Mouse (Mus musculus) midbrain, embryonic 11.5 days (tissue): Measurements from ENCODE around the gene Tlr5. TPM values are rescaled to one million over a fixed set of nuclear protein-coding genes. Genes with fewer than 3 reads are reported as not detected.

ENCODE experiments used
- ATAC-seq: fragments of 200-750 bp; cut with Nextera tagmentation; 2 replicates; pipeline ENCODE4 v1.8.0; 2017; ENCODE audit warnings: moderate TSS enrichment, moderate library complexity; ENCODE audit not compliant: low FRiP score
- DNase-seq: peaks from one replicate; pipeline ENCODE4 v3.0.0; 2015; ENCODE audit warnings: low spot score; ENCODE audit errors: missing footprints
- H3K27ac ChIP-seq: fragments of 300-500 bp; sonication (generic); 2 replicates; pipeline ENCODE4 v1.5.1; 2014; ENCODE audit warnings: low read depth, low read length
- H3K27me3 ChIP-seq: fragments of 300-500 bp; sonication (generic); 2 replicates; pipeline ENCODE4 v1.6.1; 2014; ENCODE audit warnings: mild to moderate bottlenecking, low read length, moderate library complexity, mixed read lengths; ENCODE audit not compliant: control insufficient read depth, insufficient read depth
- H3K36me3 ChIP-seq: fragments of 300-500 bp; sonication (generic); 2 replicates; pipeline ENCODE4 v1.6.1; 2014; ENCODE audit warnings: mild to moderate bottlenecking, low read length, moderate library complexity, mixed read lengths; ENCODE audit not compliant: control insufficient read depth, insufficient read depth
- H3K4me1 ChIP-seq: fragments of 300-500 bp; sonication (generic); 2 replicates; pipeline ENCODE4 v1.6.1; 2014; ENCODE audit warnings: low read length; ENCODE audit not compliant: control insufficient read depth, insufficient read depth
- H3K4me2 ChIP-seq: fragments of 300-500 bp; sonication (generic); 2 replicates; pipeline ENCODE4 v1.6.1; 2014; ENCODE audit warnings: mild to moderate bottlenecking, moderate library complexity
- H3K4me3 ChIP-seq: fragments of 300-500 bp; sonication (generic); 2 replicates; pipeline ENCODE4 v1.5.1; 2014; ENCODE audit warnings: low read depth, low read length
- H3K9ac ChIP-seq: fragments of 300-500 bp; sonication (generic); 2 replicates; pipeline ENCODE4 v1.6.1; 2014; ENCODE audit warnings: low read length
- H3K9me3 ChIP-seq: fragments of 300-500 bp; sonication (generic); 2 replicates; pipeline ENCODE4 v1.6.1; 2016; ENCODE audit warnings: low read length; ENCODE audit not compliant: control insufficient read depth
- WGBS: fragments of 180-500 bp; shearing (Covaris S2); extraction: QIAGEN DNeasy Blood & Tissue Kit; methylation state at CpG from one replicate; pipeline ENCODE4 v1.1.7; 2014; 5-methylcytosine and 5-hydroxymethylcytosine counted together
- polyA plus RNA-seq: library from polyadenylated mRNA; unstranded; fragments of >200 nt; fragmentation: Nextera tagmentation; extraction: Ambion mirVana; gene quantifications from 2 replicates; pipeline ENCODE4 v1.2.1, GENCODE M21; 2014

The Tlr5 gene
- polyA plus RNA-seq, 1 experiment from 2014 or later = 0.79 TPM

GRCm38 (mm10) chr1:182957826-182958544, 3.4 kb downstream of the Tlr5 start:
- WGBS = 78% methylated on average over 13 of the region's 13 CpGs
- Histone ChIP-seq H3K36me3 (no peaks in the 10 kb centered on the region), H3K27me3 (peaks cover 2% of the 10 kb centered on the region; the same call in 1 of the 2 replicates), H3K4me2 (no peak overlapping the region), H3K4me1 (peaks cover 17% of the 10 kb centered on the region), H3K9ac (no peak overlapping the region), H3K27ac (no peak overlapping the region), H3K4me3 (no peak overlapping the region), H3K9me3 (no peaks in the 10 kb centered on the region)
- ATAC-seq = no peak
- DNase-seq = peak; percentile 79

GRCm38 (mm10) chr1:182958824-182959223, 4.2 kb downstream of the Tlr5 start:
- 36% methylated on average over 3 of the region's 3 CpGs for WGBS
- no peaks in the 10 kb centered on the region for H3K9me3 ChIP-seq
- H3K9ac ChIP-seq = no peak overlapping the region
- no peak for DNase-seq
- no peaks in the 10 kb centered on the region for H3K36me3 ChIP-seq
- H3K4me2 ChIP-seq = no peak overlapping the region; the same call in 1 of the 2 replicates
- no peak overlapping the region; the same call in 1 of the 2 replicates for H3K27ac ChIP-seq
- H3K4me3 ChIP-seq = no peak overlapping the region
- H3K4me1 ChIP-seq = peaks cover 17% of the 10 kb centered on the region
- ATAC-seq = peak; percentile 11; the same call in 1 of the 2 replicates
- peaks cover 2% of the 10 kb centered on the region; the same call in 1 of the 2 replicates for H3K27me3 ChIP-seq

GRCm38 (mm10) chr1:182959251-182959691, 4.7 kb downstream of the Tlr5 start:
- DNase-seq (peak; percentile 93), ATAC-seq (peak; percentile 35)
- peak overlapping the region; percentile 6 for H3K9ac ChIP-seq
- peak overlapping the region; percentile 68 for H3K4me2 ChIP-seq
- H3K4me1 ChIP-seq = peaks cover 16% of the 10 kb centered on the region
- peak overlapping the region; percentile 38 for H3K4me3 ChIP-seq
- H3K27ac ChIP-seq = no peak overlapping the region; the same call in 1 of the 2 replicates
- peaks cover 2% of the 10 kb centered on the region; the same call in 1 of the 2 replicates for H3K27me3 ChIP-seq
- WGBS = 1% methylated on average over 17 of the region's 17 CpGs
- H3K36me3 ChIP-seq = no peaks in the 10 kb centered on the region
- no peaks in the 10 kb centered on the region for H3K9me3 ChIP-seq

GRCm38 (mm10) chr1:182959811-182960455, 5.3 kb downstream of the Tlr5 start:
- 1% methylated on average over 20 of the region's 20 CpGs for WGBS
- Histone ChIP-seq H3K27ac (no peak overlapping the region), H3K9ac (peak overlapping the region; percentile 6), H3K4me3 (peak overlapping the region; percentile 38), H3K36me3 (no peaks in the 10 kb centered on the region), H3K27me3 (peaks cover 2% of the 10 kb centered on the region; the same call in 1 of the 2 replicates), H3K9me3 (no peaks in the 10 kb centered on the region), H3K4me2 (peak overlapping the region; percentile 68), H3K4me1 (peaks cover 9% of the 10 kb centered on the region)
- ATAC-seq (peak; percentile 85), DNase-seq (peak; percentile 98)

- ATAC-seq = no peak
- 74% methylated on average over 5 of the region's 5 CpGs for WGBS
- no peak overlapping the region for H3K9ac ChIP-seq
- peaks cover 8% of the 10 kb centered on the region; the same call in 1 of the 2 replicates for H3K4me1 ChIP-seq
- no peak overlapping the region for H3K4me3 ChIP-seq
- H3K36me3 ChIP-seq = no peaks in the 10 kb centered on the region
- H3K27me3 ChIP-seq = peaks cover 2% of the 10 kb centered on the region; the same call in 1 of the 2 replicates
- H3K9me3 ChIP-seq = no peaks in the 10 kb centered on the region
- no peak overlapping the region for H3K27ac ChIP-seq
- peak; percentile 54 for DNase-seq
- no peak overlapping the region for H3K4me2 ChIP-seq
Measured at GRCm38 (mm10) chr1:182961076-182961475, 6.5 kb downstream of the Tlr5 start.

GRCm38 (mm10) chr1:182963329-182963728, 8.7 kb downstream of the Tlr5 start:
- DNase-seq = peak; percentile 84

GRCm38 (mm10) chr1:182964855-182965466, 10.4 kb downstream of the Tlr5 start:
- Histone ChIP-seq H3K9ac (no peak overlapping the region), H3K4me1 (no peaks in the 10 kb centered on the region), H3K27ac (no peak overlapping the region; the same call in 1 of the 2 replicates), H3K36me3 (no peaks in the 10 kb centered on the region), H3K9me3 (no peaks in the 10 kb centered on the region), H3K4me2 (no peak overlapping the region), H3K4me3 (no peak overlapping the region), H3K27me3 (no peaks in the 10 kb centered on the region)
- WGBS = 44% methylated on average over 9 of the region's 9 CpGs
- DNase-seq (peak; percentile 84), ATAC-seq (no peak)

More at GRCm38 (mm10) chr1:182963329-182963728, 8.7 kb downstream of the Tlr5 start:
- Histone ChIP-seq H3K4me1 (peaks cover 8% of the 10 kb centered on the region; the same call in 1 of the 2 replicates), H3K4me2 (no peak overlapping the region), H3K4me3 (no peak overlapping the region), H3K36me3 (no peaks in the 10 kb centered on the region), H3K9me3 (no peaks in the 10 kb centered on the region), H3K27ac (no peak overlapping the region), H3K27me3 (peaks cover 2% of the 10 kb centered on the region; the same call in 1 of the 2 replicates), H3K9ac (no peak overlapping the region)
- no peak for ATAC-seq
- 60% methylated on average over 5 of the region's 5 CpGs for WGBS

- no peaks in the 10 kb centered on the region for H3K36me3 ChIP-seq
- no peak overlapping the region for H3K27ac ChIP-seq
- no peak overlapping the region for H3K9ac ChIP-seq
- no peak overlapping the region for H3K4me3 ChIP-seq
- 90% methylated on average over 9 of the region's 9 CpGs for WGBS
- no peaks in the 10 kb centered on the region for H3K4me1 ChIP-seq
- no peaks in the 10 kb centered on the region for H3K27me3 ChIP-seq
- DNase-seq = no peak
- ATAC-seq = no peak
- H3K9me3 ChIP-seq = no peaks in the 10 kb centered on the region
- H3K4me2 ChIP-seq = no peak overlapping the region
Measured at GRCm38 (mm10) chr1:182968732-182969131, 14.1 kb downstream of the Tlr5 start.
